Mouse (Mus musculus) right cerebral cortex, postnatal 36 days (tissue): Measurements from ENCODE around the gene Dync1h1.
"Not testable (repeated sequence)": the region's sequence is repeated elsewhere in the genome, so short reads cannot be mapped to it uniquely, and the experiment has no call there.

ENCODE experiments used
- DNase-seq, 2 experiments: peaks; one replicate each; pipeline ENCODE4 v3.0.0; 2022; ENCODE audit warnings: low spot score in 2 of 2, mixed read lengths in 1 of 2

The Dync1h1 gene

DNA sequence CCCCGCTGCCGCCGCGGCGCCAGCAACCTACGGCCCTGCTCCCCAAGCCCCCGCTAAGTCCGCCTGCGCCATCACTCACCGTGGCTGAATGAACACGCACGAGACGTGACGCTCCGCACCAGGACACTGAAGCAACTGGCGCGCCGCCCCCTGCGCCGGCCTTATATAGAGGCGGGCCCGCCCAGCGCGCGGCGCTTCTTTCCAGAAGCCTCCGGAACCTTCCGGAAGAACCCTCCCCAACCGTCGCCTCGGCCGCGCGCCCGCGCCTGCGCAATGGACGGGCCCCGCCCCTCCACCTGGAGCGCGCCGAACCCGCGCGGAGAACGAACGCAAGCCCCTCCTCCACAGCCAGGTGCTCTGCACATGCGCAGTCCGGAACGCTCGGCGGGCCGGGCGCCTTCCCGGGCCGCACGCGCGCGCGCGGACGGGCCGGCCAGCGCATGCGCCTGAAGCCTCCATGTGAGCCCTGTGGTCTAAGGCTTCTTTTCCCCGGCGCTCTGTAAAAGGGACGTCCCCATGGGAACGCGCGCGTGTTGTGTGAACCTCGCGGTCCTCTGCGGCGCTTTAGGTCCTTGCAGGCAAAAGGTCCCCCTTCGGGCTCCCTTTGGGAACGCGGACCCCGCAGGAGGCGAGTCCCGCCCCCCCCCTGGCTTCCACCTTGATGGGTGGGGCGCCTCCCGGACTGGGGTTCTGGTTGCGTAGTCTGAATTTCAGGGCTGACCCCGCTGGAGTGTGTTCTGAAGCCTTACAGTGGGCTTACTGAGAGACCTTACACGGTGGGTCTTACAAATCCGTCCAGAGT, 95.1 kb downstream of the Dync1h1 start:
- peak; percentile 91 to 93 for DNase-seq

DNA sequence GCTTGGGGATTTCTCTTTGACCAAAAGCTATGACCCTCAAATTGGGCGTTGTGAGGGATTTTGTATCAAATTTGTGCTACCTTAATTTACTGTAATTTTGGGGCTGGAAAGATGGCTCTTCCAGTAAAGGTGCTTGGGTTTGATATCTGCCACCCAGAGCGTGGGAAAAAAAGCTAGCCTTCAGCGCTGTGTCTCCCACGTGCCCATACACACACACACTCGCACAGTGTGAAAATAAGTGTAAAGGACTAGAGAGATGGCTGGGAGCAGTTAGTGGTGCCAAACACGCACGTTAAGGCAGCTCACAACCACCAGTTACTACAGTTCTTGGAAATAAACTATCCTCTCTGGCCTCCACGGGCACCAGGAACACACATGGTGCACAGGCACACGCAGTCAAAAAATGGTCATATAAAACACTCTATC, 95.7 kb downstream of the Dync1h1 start:
- DNase-seq = no peak

- no peak for DNase-seq
Measured at GRCm38 (mm10) chr12:110697457-110697856, 96.2 kb downstream of the Dync1h1 start.

GRCm38 (mm10) chr12:110698080-110698479, 96.8 kb downstream of the Dync1h1 start:
- no peak for DNase-seq

DNA sequence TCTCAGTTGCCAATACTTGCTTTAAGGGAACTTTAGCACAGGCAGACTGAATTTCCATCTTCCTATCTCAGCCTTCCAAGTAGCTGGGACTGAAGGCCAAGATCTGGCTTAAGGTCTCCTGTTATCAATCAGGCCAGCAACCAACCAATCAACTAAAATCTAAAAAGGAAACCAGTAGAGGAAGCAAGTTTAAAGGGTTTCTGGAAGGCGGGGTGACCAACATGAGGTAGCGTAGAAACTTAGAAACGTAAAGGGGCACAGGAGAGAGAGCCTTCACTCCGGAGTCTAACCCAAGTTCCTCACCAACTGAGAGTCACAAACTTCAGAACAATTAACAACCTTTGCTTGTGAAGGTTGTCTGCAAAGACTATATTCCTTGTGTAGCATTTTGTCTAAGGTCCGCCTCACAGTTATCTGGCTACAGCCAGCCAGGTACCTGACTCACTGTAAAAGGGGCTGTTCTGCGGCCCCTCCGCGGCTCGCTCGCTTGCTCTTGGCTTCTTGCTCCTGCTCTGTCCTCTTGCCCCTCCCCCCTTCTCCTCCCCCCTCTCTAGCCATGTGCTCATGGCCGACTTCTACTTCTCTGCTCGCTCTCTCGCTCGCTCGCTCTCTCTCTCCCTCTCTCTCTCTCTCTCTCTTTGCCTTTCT, 97.4 kb downstream of the Dync1h1 start:
- no peak for DNase-seq

- DNase-seq = no peak
Measured at GRCm38 (mm10) chr12:110699171-110699547, 97.9 kb downstream of the Dync1h1 start.

- DNase-seq = no peak
Measured at GRCm38 (mm10) chr12:110700730-110701129, 99.5 kb downstream of the Dync1h1 start.

DNA sequence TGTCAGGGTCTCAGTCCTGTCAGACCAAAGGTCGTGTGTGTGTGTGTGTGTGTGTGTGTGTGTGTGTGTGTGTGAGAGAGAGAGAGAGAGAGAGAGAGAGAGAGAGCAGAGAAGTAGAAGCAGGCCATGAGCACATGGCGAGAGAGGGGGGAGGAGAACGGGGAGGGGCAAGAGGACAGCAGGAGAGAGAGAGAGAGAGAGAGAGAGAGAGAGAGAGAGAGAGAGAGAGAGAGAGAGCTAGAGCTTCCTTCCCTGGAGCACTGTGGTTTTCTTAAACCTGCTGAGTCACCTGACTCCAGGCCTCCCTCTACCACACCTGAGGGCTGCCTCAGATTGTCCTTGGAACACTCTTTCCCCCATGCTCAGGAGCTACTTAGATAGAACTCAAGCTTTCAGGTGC, 100.1 kb downstream of the Dync1h1 start:
- not testable (repeated sequence) for DNase-seq

GRCm38 (mm10) chr12:110702556-110702955, 101.3 kb downstream of the Dync1h1 start, which contains the start of gene Hsp90aa1:
Gene Hsp90aa1 (minus strand): TSS chr12:110702728.
- DNase-seq = no peak

DNA sequence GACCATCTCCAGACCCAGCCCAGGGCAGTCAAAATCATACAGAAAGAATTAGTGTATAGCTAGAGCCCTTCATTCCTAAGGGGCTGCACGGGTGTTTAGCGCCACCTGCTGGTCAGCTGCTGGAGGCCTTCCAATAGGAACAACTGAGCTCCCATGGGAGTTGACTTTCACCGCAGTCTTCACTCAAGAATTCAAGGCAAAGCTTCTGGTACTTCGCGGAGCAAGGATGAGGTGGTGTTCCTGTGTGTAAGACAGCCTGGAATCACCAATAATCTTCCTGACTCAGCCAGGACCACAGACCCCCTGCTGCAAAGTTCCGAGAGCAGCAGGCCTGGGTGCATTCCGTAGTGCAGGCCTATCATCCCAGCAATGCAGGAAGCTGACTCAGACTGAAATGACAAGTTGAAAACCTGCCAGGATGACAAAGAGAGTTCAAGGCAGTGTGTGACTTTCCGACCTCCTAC, 101.8 kb downstream of the Dync1h1 start:
- peak; percentile 55 to 63 for DNase-seq

DNA sequence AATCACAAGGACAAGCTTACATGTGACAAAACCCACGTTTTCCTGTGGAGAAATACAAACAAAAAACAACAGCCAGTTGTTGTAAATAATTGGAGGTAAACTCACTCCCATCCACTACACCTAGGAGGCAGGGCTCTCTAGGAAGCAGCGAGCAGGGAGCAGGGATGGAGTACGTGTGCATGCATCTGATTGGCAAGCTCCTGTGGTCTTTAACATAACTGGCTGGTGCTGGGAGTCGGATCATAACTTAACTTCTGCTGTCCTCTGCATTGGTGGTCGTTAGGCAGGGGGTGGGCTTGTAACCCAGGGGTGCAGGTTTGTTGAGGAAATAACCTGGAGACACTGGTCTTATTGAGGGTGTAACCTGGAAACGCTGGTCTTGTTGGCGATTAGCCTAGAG, 102.4 kb downstream of the Dync1h1 start:
- no peak for DNase-seq

DNA sequence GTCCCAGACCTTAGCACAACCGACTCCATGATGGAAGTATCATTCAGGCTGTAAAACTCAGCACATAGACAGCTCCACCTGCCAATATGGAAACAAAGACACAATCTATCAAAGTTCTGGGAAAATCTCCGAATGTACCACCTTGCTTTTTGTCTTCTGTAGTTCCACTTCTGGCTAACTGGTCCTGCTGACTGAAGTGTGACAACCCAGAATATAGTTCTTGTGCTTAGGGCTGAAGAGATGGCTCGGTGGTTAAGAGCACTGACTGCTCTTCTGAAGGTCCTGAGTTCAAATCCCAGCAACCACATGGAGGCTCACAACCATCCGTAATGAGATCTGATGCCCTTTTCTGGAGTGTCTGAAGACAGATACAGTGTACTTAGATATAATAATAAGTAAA, 104.2 kb downstream of the Dync1h1 start:
- DNase-seq = not testable (repeated sequence)

GRCm38 (mm10) chr12:110706337-110707231, 105.3 kb downstream of the Dync1h1 start:
- no peak for DNase-seq

GRCm38 (mm10) chr12:110707451-110707850, 106.2 kb downstream of the Dync1h1 start:
- DNase-seq = no peak

DNA sequence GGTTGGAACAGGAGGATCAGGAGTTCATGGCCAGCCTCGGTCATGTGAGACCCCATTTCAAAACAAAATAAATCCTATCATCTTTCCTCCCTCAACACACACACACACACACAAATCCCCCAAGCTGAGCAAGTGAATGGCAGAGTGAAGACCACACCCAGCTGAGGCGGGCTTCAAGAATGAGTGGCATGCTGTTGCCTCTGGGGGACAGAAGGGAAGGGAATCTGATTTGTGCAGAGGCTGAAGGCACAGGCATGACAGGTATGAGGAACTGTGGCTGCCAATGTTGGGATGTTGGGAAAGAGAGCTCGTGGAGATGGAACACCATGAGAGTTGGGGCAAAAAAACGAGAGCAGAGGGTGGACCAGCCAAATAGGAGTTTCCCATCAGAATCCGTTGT, 110.0 kb downstream of the Dync1h1 start:
- no peak for DNase-seq

DNA sequence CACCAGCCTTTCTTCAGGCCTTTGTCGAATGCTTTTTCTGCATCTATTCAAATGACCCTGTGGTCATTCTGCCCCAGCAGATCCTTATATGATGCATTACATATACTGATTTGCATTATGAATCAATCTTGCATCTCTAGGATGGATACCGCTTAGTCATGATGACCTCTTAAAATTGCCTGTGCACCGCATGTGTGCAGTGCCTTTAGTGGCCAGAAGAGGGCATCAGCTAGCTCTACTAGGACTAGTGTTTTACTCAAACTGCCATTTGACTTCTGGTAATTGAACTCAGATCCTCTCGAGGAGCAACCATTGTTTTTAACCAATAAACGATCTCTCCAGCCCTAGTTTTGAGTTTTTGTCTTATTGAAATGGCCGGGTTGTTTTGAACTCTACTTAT, 112.5 kb downstream of the Dync1h1 start:
- DNase-seq = no peak

DNA sequence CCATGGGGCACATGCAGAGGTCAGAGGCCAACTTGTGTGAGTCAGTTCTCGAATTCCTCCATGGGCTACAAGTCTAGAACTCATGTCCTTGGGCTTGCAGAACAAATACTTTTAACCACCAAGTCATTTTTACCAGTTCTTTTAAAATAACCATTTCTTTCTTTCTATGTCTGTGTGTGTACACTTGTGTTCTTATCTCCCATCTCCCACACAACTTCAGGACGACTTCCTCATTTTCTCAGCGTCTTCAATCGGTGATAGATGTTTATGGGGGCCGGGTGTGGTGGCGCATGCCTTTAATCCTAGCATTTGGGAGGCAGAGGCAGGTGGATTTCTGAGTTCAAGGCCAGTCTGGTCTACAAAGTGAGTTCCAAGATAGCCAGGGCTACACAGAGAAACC, 113.0 kb downstream of the Dync1h1 start:
- no peak for DNase-seq

DNA sequence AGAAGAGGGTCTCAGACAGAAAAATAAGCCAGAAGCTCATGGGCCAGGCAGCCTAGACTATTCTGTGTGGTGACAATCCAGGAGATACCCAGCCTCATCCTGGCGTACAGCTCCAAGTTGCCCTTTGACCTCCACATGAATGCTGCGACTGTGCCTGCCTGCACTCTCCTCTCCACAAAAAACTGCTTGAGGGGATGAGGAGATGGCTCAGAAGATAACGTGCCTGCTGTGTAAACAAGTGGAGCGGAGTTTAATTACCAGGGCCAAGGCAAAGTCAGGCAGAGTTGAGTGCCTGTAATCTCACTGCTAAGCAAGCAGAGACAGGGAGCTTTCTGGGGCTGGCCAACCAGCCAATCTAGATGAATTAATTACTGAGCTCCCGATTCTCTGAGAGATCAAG, 114.8 kb downstream of the Dync1h1 start:
- DNase-seq = no peak
